Mouse (Mus musculus): ENCODE data around the gene Crb3. TPM values are rescaled to one million over a fixed set of nuclear protein-coding genes. Genes with fewer than 3 reads are reported as not detected.
A peak's percentile ranks its signal among the peaks of the same experiment; 100 is the strongest.

Gene Crb3
- 4.0 and 4.2 TPM in 2 replicates for polyA plus RNA-seq (2014; fragmentation: Nextera tagmentation; extraction: Ambion mirVana)

GRCm38 (mm10) chr17:57058891-57059485, at the start of gene Crb3:
Gene Crb3 (plus strand): TSS chr17:57059105.
- DNase-seq (ENCODE audit: low spot score): no peak
- H3K9me3 ChIP-seq (ENCODE audit: control insufficient read depth, low read length): no peaks in the 10 kb centered on the region
- peaks cover 18% of the 10 kb centered on the region for H3K4me1 ChIP-seq (replicated peaks; ENCODE audit: control insufficient read depth, insufficient read depth, low read length)
- ATAC-seq (ENCODE audit: low FRiP score): peak; percentile 0
- H3K4me3 ChIP-seq (replicated peaks; ENCODE audit: low read length): peak within 1 kb of the TSS; percentile 87
- H3K27me3 ChIP-seq (ENCODE audit: control insufficient read depth, insufficient read depth, low read length): peaks cover 27% of the 10 kb centered on the region
- WGBS: 1% methylated on average over 17 of the region's 22 CpGs
- peak within 1 kb of the TSS; percentile 80 for H3K9ac ChIP-seq
- peak within 1 kb of the TSS; percentile 74 for H3K4me2 ChIP-seq (replicated peaks)
- H3K36me3 ChIP-seq (replicated peaks; ENCODE audit: control insufficient read depth, insufficient read depth): peaks cover 25% of the 10 kb centered on the region
- H3K27ac ChIP-seq: peak within 1 kb of the TSS; percentile 83

GRCm38 (mm10) chr17:57010911-57011235, 48.0 kb upstream of the Crb3 start:
- under 1% methylated on average over 19 of the region's 19 CpGs for WGBS
- ATAC-seq (ENCODE audit: low FRiP score) (peak; percentile 52), DNase-seq (ENCODE audit: low spot score) (no peak)
- H3K4me1 ChIP-seq (replicated peaks; ENCODE audit: control insufficient read depth, insufficient read depth, low read length): peaks cover 13% of the 10 kb centered on the region
- H3K9ac ChIP-seq: peak overlapping the region; percentile 74
- peak overlapping the region; percentile 75 for H3K27ac ChIP-seq
- H3K4me2 ChIP-seq (replicated peaks): peak overlapping the region; percentile 87
- peaks cover 37% of the 10 kb centered on the region for H3K36me3 ChIP-seq (replicated peaks; ENCODE audit: control insufficient read depth, insufficient read depth)
- H3K9me3 ChIP-seq (ENCODE audit: control insufficient read depth, low read length): no peaks in the 10 kb centered on the region
- H3K27me3 ChIP-seq (ENCODE audit: control insufficient read depth, insufficient read depth, low read length): no peaks in the 10 kb centered on the region
- H3K4me3 ChIP-seq (replicated peaks; ENCODE audit: low read length): peak overlapping the region; percentile 82

GRCm38 (mm10) chr17:57011236-57012141, 47.4 kb upstream of the Crb3 start, which contains the start of the genes Gtf2f1 and Gm17949:
Gene Gtf2f1 (minus strand): TSS chr17:57011288.
Gene Gm17949 (plus strand): TSS chr17:57011469.
- under 1% methylated on average over 51 of the region's 51 CpGs for WGBS
- ATAC-seq (ENCODE audit: low FRiP score) (peak; percentile 93), DNase-seq (ENCODE audit: low spot score) (peak; percentile 100)
- Histone ChIP-seq H3K9ac (peak within 1 kb of the TSS; percentile 74), H3K9me3 (ENCODE audit: control insufficient read depth, low read length) (no peaks in the 10 kb centered on the region), H3K4me3 (replicated peaks; ENCODE audit: low read length) (peak within 1 kb of the TSS; percentile 82), H3K4me2 (replicated peaks) (peak within 1 kb of the TSS; percentile 87), H3K36me3 (replicated peaks; ENCODE audit: control insufficient read depth, insufficient read depth) (peaks cover 31% of the 10 kb centered on the region), H3K27ac (peak within 1 kb of the TSS; percentile 94), H3K4me1 (replicated peaks; ENCODE audit: control insufficient read depth, insufficient read depth, low read length) (peaks cover 13% of the 10 kb centered on the region), H3K27me3 (ENCODE audit: control insufficient read depth, insufficient read depth, low read length) (no peaks in the 10 kb centered on the region)

- H3K4me2 ChIP-seq (replicated peaks): peak overlapping the region; percentile 56
- DNase-seq (ENCODE audit: low spot score) (no peak), ATAC-seq (ENCODE audit: low FRiP score) (no peak)
- H3K9me3 ChIP-seq (ENCODE audit: control insufficient read depth, low read length): no peaks in the 10 kb centered on the region
- H3K9ac ChIP-seq: peak overlapping the region; percentile 71; the same call in 1 of the 2 replicates
- 72% methylated on average over 13 of the region's 13 CpGs for WGBS
- H3K36me3 ChIP-seq (replicated peaks; ENCODE audit: control insufficient read depth, insufficient read depth): peaks cover 23% of the 10 kb centered on the region
- H3K4me3 ChIP-seq (replicated peaks; ENCODE audit: low read length): peak overlapping the region; percentile 82
- peak overlapping the region; percentile 94 for H3K27ac ChIP-seq
- no peaks in the 10 kb centered on the region for H3K27me3 ChIP-seq (ENCODE audit: control insufficient read depth, insufficient read depth, low read length)
- H3K4me1 ChIP-seq (replicated peaks; ENCODE audit: control insufficient read depth, insufficient read depth, low read length): peaks cover 13% of the 10 kb centered on the region
Measured at GRCm38 (mm10) chr17:57012245-57012795, 46.6 kb upstream of the Crb3 start.

GRCm38 (mm10) chr17:57019693-57020092, 39.2 kb upstream of the Crb3 start:
- H3K4me3 ChIP-seq (replicated peaks; ENCODE audit: low read length): no peak overlapping the region
- no peak overlapping the region for H3K4me2 ChIP-seq (replicated peaks)
- 88% methylated on average over 2 of the region's 2 CpGs for WGBS
- no peak for DNase-seq (ENCODE audit: low spot score)
- no peak for ATAC-seq (ENCODE audit: low FRiP score)
- no peaks in the 10 kb centered on the region for H3K9me3 ChIP-seq (ENCODE audit: control insufficient read depth, low read length)
- no peak overlapping the region for H3K27ac ChIP-seq
- H3K4me1 ChIP-seq (replicated peaks; ENCODE audit: control insufficient read depth, insufficient read depth, low read length): no peaks in the 10 kb centered on the region
- H3K27me3 ChIP-seq (ENCODE audit: control insufficient read depth, insufficient read depth, low read length): no peaks in the 10 kb centered on the region
- no peak overlapping the region for H3K9ac ChIP-seq
- H3K36me3 ChIP-seq (replicated peaks; ENCODE audit: control insufficient read depth, insufficient read depth): peaks cover 53% of the 10 kb centered on the region

- H3K4me3 ChIP-seq (replicated peaks; ENCODE audit: low read length): no peak overlapping the region
- H3K4me2 ChIP-seq (replicated peaks): no peak overlapping the region
- no peaks in the 10 kb centered on the region for H3K27me3 ChIP-seq (ENCODE audit: control insufficient read depth, insufficient read depth, low read length)
- peaks cover 66% of the 10 kb centered on the region for H3K36me3 ChIP-seq (replicated peaks; ENCODE audit: control insufficient read depth, insufficient read depth)
- 95% methylated on average over 5 of the region's 5 CpGs for WGBS
- no peak overlapping the region for H3K9ac ChIP-seq
- no peaks in the 10 kb centered on the region for H3K4me1 ChIP-seq (replicated peaks; ENCODE audit: control insufficient read depth, insufficient read depth, low read length)
- ATAC-seq (ENCODE audit: low FRiP score) (no peak), DNase-seq (ENCODE audit: low spot score) (no peak)
- H3K27ac ChIP-seq: no peak overlapping the region
- no peaks in the 10 kb centered on the region for H3K9me3 ChIP-seq (ENCODE audit: control insufficient read depth, low read length)
Measured at GRCm38 (mm10) chr17:57020960-57021359, 37.9 kb upstream of the Crb3 start.

GRCm38 (mm10) chr17:57027471-57027870, 31.4 kb upstream of the Crb3 start:
- no peak for DNase-seq (ENCODE audit: low spot score)
- ATAC-seq (ENCODE audit: low FRiP score): no peak
- peaks cover 62% of the 10 kb centered on the region for H3K36me3 ChIP-seq (replicated peaks; ENCODE audit: control insufficient read depth, insufficient read depth)
- no peaks in the 10 kb centered on the region for H3K27me3 ChIP-seq (ENCODE audit: control insufficient read depth, insufficient read depth, low read length)
- H3K9ac ChIP-seq: no peak overlapping the region
- peaks cover 20% of the 10 kb centered on the region for H3K4me1 ChIP-seq (replicated peaks; ENCODE audit: control insufficient read depth, insufficient read depth, low read length)
- H3K27ac ChIP-seq: no peak overlapping the region
- 92% methylated on average over 4 of the region's 4 CpGs for WGBS
- no peak overlapping the region for H3K4me2 ChIP-seq (replicated peaks)
- H3K4me3 ChIP-seq (replicated peaks; ENCODE audit: low read length): no peak overlapping the region
- H3K9me3 ChIP-seq (ENCODE audit: control insufficient read depth, low read length): no peaks in the 10 kb centered on the region

- no peak overlapping the region for H3K27ac ChIP-seq
- 65% methylated on average over 8 of the region's 8 CpGs for WGBS
- ATAC-seq (ENCODE audit: low FRiP score) (no peak), DNase-seq (ENCODE audit: low spot score) (no peak)
- H3K4me3 ChIP-seq (replicated peaks; ENCODE audit: low read length): peak overlapping the region; percentile 95; the same call in 1 of the 2 replicates
- peak overlapping the region; percentile 99 for H3K9ac ChIP-seq
- H3K4me1 ChIP-seq (replicated peaks; ENCODE audit: control insufficient read depth, insufficient read depth, low read length): peaks cover 22% of the 10 kb centered on the region
- peak overlapping the region; percentile 90 for H3K4me2 ChIP-seq (replicated peaks)
- H3K36me3 ChIP-seq (replicated peaks; ENCODE audit: control insufficient read depth, insufficient read depth): peaks cover 39% of the 10 kb centered on the region
- no peaks in the 10 kb centered on the region for H3K27me3 ChIP-seq (ENCODE audit: control insufficient read depth, insufficient read depth, low read length)
- no peaks in the 10 kb centered on the region for H3K9me3 ChIP-seq (ENCODE audit: control insufficient read depth, low read length)
Measured at GRCm38 (mm10) chr17:57029691-57030090, 29.2 kb upstream of the Crb3 start.

Data from hindbrain, embryonic 14.5 days (tissue).